Mouse (Mus musculus) liver, adult 2 months (tissue): ENCODE data around the gene Tbc1d22a.

ENCODE experiments used
- CTCF ChIP-seq: fragments of 200-500 bp; IDR thresholded peaks from 2 replicates; pipeline ENCODE4 v1.5.1; 2011; ENCODE audit warnings: low read depth, low read length, control low read depth
- POLR2A ChIP-seq: fragments of 200-500 bp; IDR thresholded peaks from 2 replicates; pipeline ENCODE4 v1.6.1; 2011; ENCODE audit warnings: low read length, control low read depth; ENCODE audit not compliant: insufficient read depth; ENCODE audit errors: extremely low read depth

DNA sequence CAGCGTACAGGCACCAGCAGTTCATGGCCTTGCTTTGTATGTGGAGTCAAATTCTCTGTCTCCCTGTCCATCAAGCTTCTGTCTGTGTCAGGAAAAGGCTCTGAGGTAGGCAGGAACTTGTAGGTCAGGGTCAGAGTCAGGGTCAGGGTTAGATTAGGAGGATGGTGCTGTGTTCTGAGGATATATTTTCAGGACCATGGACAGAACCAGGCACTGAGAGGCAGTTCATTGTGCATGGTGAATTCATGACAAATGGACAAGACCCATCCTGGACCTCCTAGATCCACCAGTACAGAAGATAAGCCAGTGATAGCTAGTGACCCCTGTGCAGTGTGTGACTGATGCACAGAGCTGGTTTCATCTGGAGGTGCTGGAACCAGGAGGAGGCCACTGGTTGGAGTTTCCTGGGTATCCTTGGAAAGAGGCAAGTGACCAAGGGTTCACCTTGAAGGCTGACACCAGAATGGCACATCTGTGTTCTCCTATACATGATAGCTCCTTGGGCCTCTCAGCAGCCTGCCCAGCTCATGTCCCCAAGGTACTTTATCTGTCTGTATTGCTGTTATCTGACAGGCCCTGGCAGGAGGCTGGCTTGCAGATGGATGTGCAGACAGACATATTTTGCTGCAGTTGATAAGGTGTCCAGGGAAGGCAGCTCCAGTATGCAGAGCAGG lies 330.0 kb downstream of the Tbc1d22a start:
- TF ChIP-seq CTCF, result no peak
- no peak for TF ChIP-seq POLR2A
